Mouse (Mus musculus) brain, embryonic 14.5 days (tissue): ENCODE measurements around the gene Wdr62. TPM values are rescaled to one million over a fixed set of nuclear protein-coding genes. Genes with fewer than 3 reads are reported as not detected.
"Not testable (repeated sequence)": the region's sequence is repeated elsewhere in the genome, so short reads cannot be mapped to it uniquely, and the experiment has no call there.

ENCODE experiments used
- DNase-seq: peaks from one replicate; pipeline ENCODE4 v3.0.0-alpha.2; 2011; ENCODE audit warnings: low read depth
- CTCF ChIP-seq: fragments of 200-500 bp; IDR thresholded peaks from 2 replicates; pipeline ENCODE4 v1.5.1; 2012; ENCODE audit warnings: inconsistent platforms, mild to moderate bottlenecking, moderate library complexity, borderline replicate concordance; ENCODE audit not compliant: insufficient read depth, insufficient read length; ENCODE audit errors: extremely low read depth
- POLR2A ChIP-seq: fragments of 200-500 bp; IDR thresholded peaks from 2 replicates; pipeline ENCODE4 v1.6.1; 2012; ENCODE audit warnings: mild to moderate bottlenecking, inconsistent platforms, borderline replicate concordance; ENCODE audit not compliant: poor library complexity, insufficient read depth, insufficient read length, severe bottlenecking; ENCODE audit errors: extremely low read depth
- polyA plus RNA-seq: library from polyadenylated mRNA; depleted of rRNA; stranded (reverse); fragments of >200 nt; gene quantifications from 2 replicates; pipeline ENCODE4 v1.2.3, GENCODE M21; 2012

The Wdr62 gene
- polyA plus RNA-seq, 1 experiment, result 15.2 TPM

DNA sequence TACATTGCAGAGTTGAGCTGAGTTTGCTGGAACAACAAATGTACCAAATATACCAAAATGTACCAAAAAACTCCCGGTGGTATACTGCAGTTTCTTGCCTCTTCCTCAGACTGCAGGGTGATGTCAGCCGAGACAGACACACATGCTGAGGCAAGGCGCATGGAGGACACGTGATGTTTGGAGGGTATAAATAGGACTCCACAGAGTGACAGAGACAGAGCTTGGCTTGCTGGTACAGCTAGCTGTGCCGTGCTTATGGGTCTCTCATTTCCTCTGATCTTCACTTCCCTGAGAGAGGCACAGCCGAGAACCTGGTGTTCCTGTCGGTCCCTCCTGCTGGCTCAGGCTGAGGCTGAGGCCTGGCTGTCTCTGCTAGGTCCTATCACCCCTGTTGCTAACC lies 2.5 kb upstream of the Wdr62 start:
- DNase-seq, result no peak
- TF ChIP-seq CTCF, result no peak
- TF ChIP-seq POLR2A, result no peak

DNA sequence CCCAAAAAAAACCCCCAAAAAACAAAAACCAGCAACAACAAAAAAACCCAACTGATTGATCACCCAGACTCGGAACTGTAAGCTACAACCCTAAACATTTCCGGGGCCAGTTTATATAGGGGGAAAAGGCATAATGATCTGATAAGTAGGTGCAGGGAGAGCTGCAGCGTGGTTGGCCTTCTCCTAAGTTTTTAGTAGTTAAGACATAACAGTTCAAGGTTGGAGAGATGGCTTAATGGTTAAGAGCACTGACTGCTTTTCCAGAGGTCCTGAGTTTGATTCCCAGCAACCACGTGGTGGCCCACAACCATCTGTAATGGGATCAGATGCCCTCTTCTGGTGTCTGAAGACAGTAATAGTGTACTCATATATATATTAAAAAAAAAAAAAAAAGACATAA lies 1.3 kb upstream of the Wdr62 start:
- TF ChIP-seq CTCF (no peak), POLR2A (no peak)
- DNase-seq, result no peak

DNA sequence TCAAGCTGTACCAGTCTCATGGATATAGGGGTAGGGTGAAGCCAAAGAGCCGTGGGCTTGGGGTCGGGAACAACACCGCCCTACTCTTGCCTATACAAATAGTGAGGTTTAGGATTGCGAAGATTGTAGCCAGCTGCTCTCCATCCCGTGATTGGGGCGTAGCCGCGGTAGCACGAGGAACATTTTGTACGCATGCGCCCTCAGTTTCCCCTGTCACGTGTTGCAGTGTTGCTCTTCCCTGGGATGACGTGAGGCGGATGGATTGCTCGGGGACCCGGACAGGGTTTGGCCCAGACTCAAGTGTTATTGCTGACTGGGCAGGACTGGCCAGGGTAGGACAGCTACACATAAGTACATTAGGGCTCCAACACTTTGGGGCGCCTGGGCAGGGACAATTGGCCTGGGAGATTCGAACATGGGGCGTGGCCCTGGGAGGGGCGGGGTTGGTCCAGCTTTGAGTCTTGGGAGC lies 485 bp upstream of the Wdr62 start:
- TF ChIP-seq POLR2A (no peak), CTCF (no peak)
- peak; percentile 96 for DNase-seq

DNA sequence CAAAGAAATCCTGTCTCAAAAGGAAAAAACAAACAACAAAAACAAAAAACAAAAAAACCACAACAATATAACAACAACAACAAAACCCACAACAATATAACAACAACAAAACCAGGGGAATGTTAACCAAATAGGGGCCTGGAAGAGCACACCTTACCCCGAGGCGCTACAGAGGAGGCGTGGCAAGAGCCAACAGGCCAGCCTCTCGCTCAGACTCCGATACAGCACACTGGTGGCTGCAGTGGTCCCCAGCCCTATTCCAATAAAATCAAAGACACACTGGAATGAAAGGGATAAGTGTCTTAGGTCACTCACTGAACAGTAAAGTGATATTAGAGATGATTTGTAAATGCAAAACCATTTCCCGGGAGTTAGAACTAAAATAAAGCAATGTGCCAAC lies 683 bp downstream of the Wdr62 start:
- DNase-seq, result no peak
- TF ChIP-seq POLR2A, result no peak
- no peak for TF ChIP-seq CTCF

DNA sequence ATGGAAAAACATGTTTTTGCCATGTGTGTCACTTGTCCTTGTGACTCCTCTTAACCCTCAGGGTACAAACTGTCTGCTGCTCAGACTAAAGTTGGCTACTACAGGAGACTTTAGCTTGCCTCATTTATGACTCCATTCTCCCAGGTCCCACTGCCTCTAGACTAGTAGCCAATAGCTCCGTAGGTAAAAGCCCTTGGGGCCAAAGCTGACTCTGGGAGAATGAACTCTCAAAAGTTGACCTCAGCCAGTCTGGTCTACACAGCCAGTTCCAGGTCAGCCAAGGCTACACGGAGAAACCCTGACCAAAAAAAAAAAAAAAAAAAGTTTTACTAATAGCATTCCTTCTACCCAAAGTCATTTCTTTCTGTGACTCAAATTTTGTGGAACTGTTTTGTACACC lies 1.3 kb downstream of the Wdr62 start:
- TF ChIP-seq POLR2A (no peak), CTCF (no peak)
- DNase-seq, result no peak

DNA sequence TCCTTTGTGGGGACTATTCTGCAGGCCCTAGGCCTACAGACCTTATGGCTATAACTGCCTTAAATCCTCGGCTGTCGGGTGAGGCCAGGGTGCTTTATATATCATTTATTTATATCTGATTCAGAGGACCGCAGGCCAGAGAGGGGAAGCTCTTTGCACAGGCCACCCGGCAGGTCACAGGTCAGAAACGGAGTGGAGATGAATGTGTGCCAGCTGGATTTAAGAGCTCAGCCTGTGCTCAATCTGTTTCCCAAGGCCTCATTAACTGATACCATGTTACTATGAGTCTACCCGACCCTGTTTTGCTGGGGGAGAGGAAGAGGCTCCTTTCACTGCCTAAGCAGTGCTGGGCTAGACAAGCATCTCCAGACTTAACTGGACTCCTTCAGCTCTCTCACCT lies 5.8 kb downstream of the Wdr62 start:
- no peak for DNase-seq
- no peak for TF ChIP-seq POLR2A

DNA sequence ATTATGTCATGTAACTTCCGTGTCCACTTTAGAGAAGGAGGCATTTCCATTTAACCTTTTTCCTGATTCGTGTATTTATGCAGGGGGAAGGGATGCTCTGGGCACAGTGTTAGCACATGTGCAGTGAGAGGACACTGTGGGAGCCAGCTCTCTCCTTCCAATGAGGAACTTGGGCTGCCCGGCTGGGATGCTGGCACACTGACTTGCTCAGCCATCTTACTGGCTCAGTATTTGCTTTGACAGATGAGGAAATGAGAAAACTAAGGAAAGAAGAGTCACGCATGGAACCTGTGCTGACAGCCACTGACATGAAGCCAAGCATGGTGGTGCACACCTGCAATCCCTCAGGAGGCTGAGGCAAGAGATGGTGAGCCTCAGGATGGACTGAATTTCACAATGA lies 10.6 kb downstream of the Wdr62 start:
- no peak for DNase-seq
- TF ChIP-seq CTCF (no peak), POLR2A (no peak)

DNA sequence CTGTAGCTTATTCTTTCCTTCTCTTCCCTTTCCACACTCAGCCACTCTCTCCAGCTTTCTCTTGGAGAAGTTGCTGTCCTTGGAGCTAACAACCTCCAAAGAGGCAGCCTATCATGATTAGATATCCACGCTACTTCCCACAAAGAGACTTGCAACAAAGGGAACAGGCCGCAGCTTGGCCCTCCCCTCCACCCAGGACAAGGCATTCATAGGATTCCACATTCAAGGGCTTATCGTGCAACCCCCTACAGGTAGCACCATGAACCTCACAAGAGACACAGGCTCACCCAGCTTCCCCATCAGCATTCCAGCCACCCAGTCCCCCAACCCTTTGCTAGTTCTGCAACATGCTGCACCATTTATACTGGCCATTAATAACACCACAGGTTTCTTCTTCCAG lies 13.4 kb downstream of the Wdr62 start:
- TF ChIP-seq CTCF (no peak), POLR2A (no peak)
- DNase-seq, result no peak

DNA sequence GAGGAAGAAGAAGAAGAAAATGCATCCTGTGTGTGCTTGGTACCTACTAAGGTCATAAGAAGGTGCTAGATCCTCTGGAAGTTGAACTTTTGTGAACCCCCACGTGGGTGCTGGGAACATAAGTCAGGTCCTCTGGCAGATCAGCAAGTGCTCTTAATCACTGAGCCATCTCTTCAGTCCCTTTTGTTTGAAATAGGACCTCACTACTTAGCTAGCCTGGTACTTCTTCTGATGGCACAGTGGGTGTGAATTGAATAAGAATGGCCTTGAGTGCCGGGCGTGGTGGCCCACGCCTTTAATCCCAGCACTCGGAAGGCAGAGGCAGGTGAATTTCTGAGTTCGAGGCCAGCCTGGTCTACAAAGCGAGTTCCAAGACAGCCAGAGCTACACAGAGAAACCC lies 14.3 kb downstream of the Wdr62 start:
- TF ChIP-seq CTCF, result no peak
- no peak for TF ChIP-seq POLR2A
- DNase-seq, result no peak

DNA sequence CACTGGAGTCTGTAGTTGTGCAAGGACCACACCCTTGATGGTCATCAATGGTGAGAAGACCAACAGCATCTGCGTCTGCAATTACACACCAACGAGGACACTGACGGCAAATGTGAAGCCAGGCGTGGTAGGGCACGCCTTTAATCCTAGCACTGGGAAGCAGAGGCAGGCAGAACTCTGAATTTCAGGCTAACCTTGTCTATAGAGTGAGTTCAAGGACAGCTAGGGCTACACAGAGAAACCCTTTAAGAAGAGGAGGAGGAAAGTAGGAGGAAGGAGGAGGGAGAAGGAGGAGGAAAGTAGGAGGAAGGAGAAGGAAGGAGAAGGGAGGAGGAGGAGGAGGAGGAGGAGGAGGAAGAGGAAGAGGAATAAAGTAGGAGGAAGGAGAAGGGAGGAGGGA lies 14.7 kb downstream of the Wdr62 start:
- no peak for DNase-seq
- TF ChIP-seq POLR2A (no peak), CTCF (no peak)

DNA sequence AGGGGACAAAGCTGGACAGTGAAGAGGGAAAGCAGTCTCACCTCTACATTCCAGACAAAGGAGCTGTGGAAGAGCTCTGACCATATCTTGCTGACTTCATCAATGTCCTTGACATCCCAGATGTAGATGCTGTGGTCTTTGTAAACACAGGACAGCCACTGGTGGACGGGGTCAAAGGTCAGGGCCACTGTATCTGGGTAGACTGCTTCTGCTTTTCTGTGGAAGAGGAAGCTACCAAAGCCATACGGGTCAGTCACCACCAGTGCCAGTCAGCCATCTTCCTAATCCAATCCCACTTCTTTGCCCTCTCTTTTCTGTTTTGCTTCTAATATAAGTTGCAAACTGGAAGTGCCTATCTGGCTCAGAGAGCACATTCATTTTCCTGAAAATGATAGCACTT lies 15.2 kb downstream of the Wdr62 start:
- TF ChIP-seq CTCF (no peak), POLR2A (no peak)
- DNase-seq, result no peak

DNA sequence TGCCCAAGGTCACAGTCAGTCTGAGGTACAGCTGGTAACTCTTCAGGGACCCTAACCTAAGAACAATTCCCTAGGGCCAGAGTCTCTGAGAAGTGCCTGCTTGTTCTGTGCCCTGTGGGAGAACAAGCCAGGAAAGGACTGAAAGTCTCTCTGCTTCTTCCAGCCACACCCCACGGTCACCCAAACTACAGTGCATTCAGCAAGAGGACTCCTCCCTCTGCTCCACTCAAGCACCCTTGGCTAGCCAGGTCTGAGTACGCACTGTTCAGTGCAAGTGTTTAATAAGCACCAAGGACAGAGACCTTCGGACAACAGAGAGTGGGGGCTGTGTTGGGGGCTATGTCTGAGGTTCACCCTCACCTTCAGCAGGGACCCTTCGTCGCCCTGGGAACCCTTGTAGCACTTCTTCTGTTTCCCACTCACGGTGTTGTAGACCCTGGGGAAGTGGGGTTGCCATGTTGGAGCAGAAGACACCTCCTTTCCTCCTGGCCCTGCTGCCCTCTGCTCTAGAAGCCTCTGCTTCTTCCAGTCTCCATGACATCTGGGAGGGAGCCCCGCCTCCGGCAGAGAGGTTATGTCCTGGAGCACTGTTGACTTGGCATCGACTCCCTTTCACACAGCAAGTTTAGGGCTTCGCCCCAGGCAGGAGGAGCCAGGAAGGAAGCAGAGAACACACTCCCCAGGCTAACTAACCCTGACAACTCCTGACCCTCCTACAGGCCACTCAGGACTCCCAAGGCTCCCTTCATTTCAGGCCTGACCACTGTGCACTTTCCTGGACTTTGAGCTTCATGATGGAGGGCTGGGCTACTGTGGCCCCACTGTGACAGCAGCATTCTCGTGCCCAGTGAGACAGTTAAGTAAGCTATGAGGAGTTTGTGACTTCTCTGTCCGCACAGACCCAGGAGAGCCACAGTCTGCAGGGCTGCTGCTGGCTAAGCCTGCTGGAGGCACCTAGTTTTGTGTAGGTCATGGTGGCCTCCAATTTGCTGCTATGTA lies 28.0 kb downstream of the Wdr62 start:
- no peak for DNase-seq
- TF ChIP-seq CTCF, result no peak
- TF ChIP-seq POLR2A, result no peak

DNA sequence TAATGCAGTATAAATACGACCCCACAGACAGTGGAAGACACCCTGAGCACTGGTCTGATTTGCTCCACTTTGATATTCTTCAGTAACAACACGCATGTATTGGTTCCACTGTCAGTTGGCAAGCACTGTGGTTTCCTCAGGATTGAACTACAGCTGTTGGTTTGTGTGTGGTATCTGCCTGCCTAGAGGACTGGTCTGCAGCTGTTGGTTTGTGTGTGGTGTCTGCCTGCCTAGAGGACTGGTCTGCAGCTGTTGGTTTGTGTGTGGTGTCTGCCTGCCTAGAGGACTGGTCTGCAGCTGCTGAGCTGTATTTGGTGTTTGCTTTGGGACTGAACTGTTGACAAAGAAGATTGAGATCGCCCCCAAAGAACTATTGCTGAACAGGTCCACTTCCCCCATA lies 42.8 kb downstream of the Wdr62 start:
- DNase-seq, result not testable (repeated sequence)

DNA sequence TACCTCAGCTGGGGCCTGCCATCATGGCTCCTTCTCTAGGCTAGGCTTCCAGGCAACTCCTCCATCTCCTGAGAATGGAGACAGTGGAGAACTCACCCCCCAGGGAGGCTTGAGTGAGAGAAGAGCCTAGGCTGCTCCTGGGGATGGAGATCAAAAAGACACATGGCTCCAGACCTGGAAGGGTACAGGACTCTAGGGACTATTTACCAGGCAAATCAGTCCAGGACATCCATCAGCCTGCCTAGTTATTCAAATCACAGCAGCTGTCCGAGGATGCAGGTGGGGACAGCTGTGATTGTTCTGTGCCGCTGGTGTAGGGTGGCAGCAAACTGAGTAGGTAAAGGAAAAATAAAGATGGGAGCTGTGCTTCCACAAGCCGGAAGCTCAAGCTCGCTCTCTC lies 44.6 kb downstream of the Wdr62 start, which contains the start of gene Ovol3:
TSS of gene Ovol3 (minus strand) at position 101 of the 400 bp plus-strand sequence.
- no peak for DNase-seq
- no peak for TF ChIP-seq POLR2A
- TF ChIP-seq CTCF, result no peak
